ENCODE assay signal across 10 mouse cellular contexts in genomic region chr14:117882222-117882621, GRCm38 (mm10).
DNase-seq lines count a peak whose midpoint lies in the region; ATAC-seq and TF ChIP-seq lines count a peak whose summit lies in the region.
"Had no signal": no experiment of that assay in that cellular context is flagged by ENCODE, and none has a peak within 500 bp of the region (broad histone marks: within the 10 kb centered on the region; RNA-seq: fewer than 3 reads in every experiment).

No protein-coding gene starts in this region.

- TF ChIP-seq EP300 in ES-Bruce4 (IDR thresholded peaks at IDR 0.05; ENCODE audit: insufficient read depth, low read depth, low read length) = no peak

- WGBS in kidney, embryonic 14.5 days = 60% methylated on average over 3 of the region's 3 CpGs
- 59% methylated on average over 3 of the region's 3 CpGs for WGBS in forebrain, embryonic 11.5 days
- 60% methylated on average over 3 of the region's 3 CpGs for WGBS in midbrain, postnatal 0 days

- no peak overlapping the region for H3K9ac ChIP-seq in kidney, embryonic 14.5 days (ENCODE audit: low read depth, low read length)
- no peak overlapping the region for H3K9ac ChIP-seq in ES-Bruce4 (ENCODE audit: low read depth, poor library complexity, severe bottlenecking)
- no peak overlapping the region for H3K9ac ChIP-seq in forebrain, embryonic 11.5 days (ENCODE audit: low read length)
- no peak overlapping the region for H3K9ac ChIP-seq in midbrain, postnatal 0 days (replicated peaks; ENCODE audit: low read length, poor library complexity, severe bottlenecking)
- H3K9ac ChIP-seq: embryonic facial prominence, embryonic 15.5 days; limb, embryonic 15.5 days had no signal

- no peaks in the 10 kb centered on the region for H3K4me1 ChIP-seq in kidney, embryonic 14.5 days (ENCODE audit: control insufficient read depth, insufficient read depth, low read length)
- no peaks in the 10 kb centered on the region for H3K4me1 ChIP-seq in ES-Bruce4 (ENCODE audit: control insufficient read depth, insufficient read depth, low read length)
- H3K4me1 ChIP-seq in forebrain, embryonic 11.5 days (replicated peaks; ENCODE audit: control insufficient read depth, insufficient read depth, low read length) = no peaks in the 10 kb centered on the region
- no peaks in the 10 kb centered on the region for H3K4me1 ChIP-seq in midbrain, postnatal 0 days (ENCODE audit: insufficient read depth, low read length)

- no peaks in the 10 kb centered on the region for H3K27me3 ChIP-seq in kidney, embryonic 14.5 days (ENCODE audit: control insufficient read depth, insufficient read depth, low read length)
- H3K27me3 ChIP-seq in ES-Bruce4 (ENCODE audit: control insufficient read depth, insufficient read depth, low read length, poor library complexity, severe bottlenecking) = no peaks in the 10 kb centered on the region
- H3K27me3 ChIP-seq in forebrain, embryonic 11.5 days (ENCODE audit: control insufficient read depth, insufficient read depth, low read length) = no peaks in the 10 kb centered on the region
- no peaks in the 10 kb centered on the region for H3K27me3 ChIP-seq in midbrain, postnatal 0 days (ENCODE audit: insufficient read depth, low read length)
- H3K27me3 ChIP-seq: embryonic facial prominence, embryonic 15.5 days; limb, embryonic 15.5 days had no signal

- no peak overlapping the region for H3K4me3 ChIP-seq in kidney, embryonic 14.5 days (ENCODE audit: low read length)
- no peak overlapping the region for H3K4me3 ChIP-seq in ES-Bruce4 (ENCODE audit: low read depth, low read length)
- no peak overlapping the region for H3K4me3 ChIP-seq in forebrain, embryonic 11.5 days (ENCODE audit: low read depth, low read length)
- H3K4me3 ChIP-seq in midbrain, postnatal 0 days (ENCODE audit: low read depth, low read length) = no peak overlapping the region
- H3K4me3 ChIP-seq: embryonic facial prominence, embryonic 15.5 days; limb, embryonic 15.5 days had no signal

- H3K27ac ChIP-seq in kidney, embryonic 14.5 days (ENCODE audit: low read depth, low read length) = no peak overlapping the region
- no peak overlapping the region for H3K27ac ChIP-seq in ES-Bruce4 (ENCODE audit: insufficient read depth, low read length)
- H3K27ac ChIP-seq in forebrain, embryonic 11.5 days (ENCODE audit: low read depth, low read length) = no peak overlapping the region
- no peak overlapping the region for H3K27ac ChIP-seq in midbrain, postnatal 0 days (ENCODE audit: low read depth, low read length)
- H3K27ac ChIP-seq: embryonic facial prominence, embryonic 15.5 days; limb, embryonic 15.5 days had no signal

- TF ChIP-seq POLR2A in ES-Bruce4 (IDR thresholded peaks at IDR 0.05; ENCODE audit: insufficient read depth, low read length) = no peak

- peak; percentile 63 for DNase-seq in kidney, adult 18-20 months
- peak; percentile 9 for DNase-seq in adrenal gland, adult 8-10 months
- DNase-seq in forebrain, embryonic 11.5 days (ENCODE audit: low spot score) = peak; percentile 69
- DNase-seq in layer of hippocampus, postnatal 14 days (ENCODE audit: low spot score in 2 of 2) = peak; percentile 44 to 51
- DNase-seq in midbrain, postnatal 0 days (ENCODE audit: low spot score) = peak; percentile 26
- no peak for DNase-seq in natural killer cell, adult 2 months (ENCODE audit: low spot score in 2 of 2)

- no peak overlapping the region for H3K4me2 ChIP-seq in kidney, embryonic 14.5 days (replicated peaks; ENCODE audit: low read depth, low read length)
- no peak overlapping the region for H3K4me2 ChIP-seq in forebrain, embryonic 11.5 days (ENCODE audit: low read depth, low read length, severe bottlenecking)
- H3K4me2 ChIP-seq in midbrain, postnatal 0 days (ENCODE audit: low read depth, low read length, poor library complexity, severe bottlenecking) = no peak overlapping the region
- H3K4me2 ChIP-seq: embryonic facial prominence, embryonic 15.5 days; limb, embryonic 15.5 days had no signal

- ATAC-seq in kidney, embryonic 14.5 days (ENCODE audit: low FRiP score, low TSS enrichment) = no peak
- 0 out of 2 replicates have a peak, but pooled peaks have one; percentile 27 for ATAC-seq in forebrain, embryonic 11.5 days (replicated peaks; ENCODE audit: low FRiP score)
- no peak for ATAC-seq in midbrain, postnatal 0 days (ENCODE audit: low FRiP score)

- no peaks in the 10 kb centered on the region for H3K36me3 ChIP-seq in kidney, embryonic 14.5 days (ENCODE audit: control insufficient read depth, insufficient read depth, low read length)
- no peaks in the 10 kb centered on the region for H3K36me3 ChIP-seq in ES-Bruce4 (ENCODE audit: control insufficient read depth, insufficient read depth, low read length, poor library complexity, severe bottlenecking)
- H3K36me3 ChIP-seq in forebrain, embryonic 11.5 days (ENCODE audit: control insufficient read depth, insufficient read depth, low read length) = no peaks in the 10 kb centered on the region
- H3K36me3 ChIP-seq in midbrain, postnatal 0 days (ENCODE audit: insufficient read depth, low read length) = no peaks in the 10 kb centered on the region
- H3K36me3 ChIP-seq: embryonic facial prominence, embryonic 15.5 days; limb, embryonic 15.5 days had no signal

- peak; percentile 78 for TF ChIP-seq CTCF in ES-Bruce4 (IDR thresholded peaks at IDR 0.05; ENCODE audit: low read depth, low read length)
- TF ChIP-seq CTCF in midbrain, postnatal 0 days (IDR thresholded peaks at IDR 0.05) = peak; percentile 82

- H3K9me3 ChIP-seq in kidney, embryonic 14.5 days (ENCODE audit: control insufficient read depth, low read length) = no peaks in the 10 kb centered on the region
- no peaks in the 10 kb centered on the region for H3K9me3 ChIP-seq in ES-Bruce4 (replicated peaks; ENCODE audit: control insufficient read depth, insufficient read depth, low read length, poor library complexity, severe bottlenecking)
- no peaks in the 10 kb centered on the region for H3K9me3 ChIP-seq in forebrain, embryonic 11.5 days (ENCODE audit: control insufficient read depth, low read length)
- no peaks in the 10 kb centered on the region for H3K9me3 ChIP-seq in midbrain, postnatal 0 days (ENCODE audit: low read length)
- H3K9me3 ChIP-seq: embryonic facial prominence, embryonic 15.5 days; limb, embryonic 15.5 days had no signal

Comparison
In these comparisons a context has a peak if more than half of its experiments do, and no peak if none do; other contexts are left out.
1. DNase-seq: peak in kidney, adult 18-20 months (single experiment), adrenal gland, adult 8-10 months (single experiment), forebrain, embryonic 11.5 days (single experiment), layer of hippocampus, postnatal 14 days (2 of 2) and midbrain, postnatal 0 days (single experiment); none in natural killer cell, adult 2 months (0 of 2).